Mouse (Mus musculus) kidney, adult 9 months (tissue): ENCODE measurements around the gene Sh2d4b.

ENCODE experiments used
- DNase-seq: peaks from one replicate; pipeline ENCODE4 v3.0.0; 2022

The Sh2d4b gene

DNA sequence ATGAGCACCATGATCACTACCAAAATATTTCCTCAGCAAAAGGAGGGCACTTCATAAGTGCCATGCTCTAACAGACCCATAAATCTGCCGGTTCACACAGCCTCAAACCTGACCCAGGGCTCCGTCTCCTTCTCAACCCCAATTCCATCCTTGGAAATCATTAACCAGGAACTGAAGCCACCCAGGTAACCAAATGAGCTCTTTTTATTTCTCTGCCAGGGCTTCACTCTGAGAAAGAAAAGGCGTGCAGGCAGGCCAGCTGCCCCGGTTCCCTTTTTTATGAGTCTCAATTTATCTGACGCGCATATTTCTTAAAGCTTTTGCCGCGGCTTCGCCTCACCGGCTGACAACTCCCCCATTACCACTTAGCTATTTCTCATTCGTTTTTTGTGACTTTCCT lies 63.0 kb downstream of the Sh2d4b start:
- DNase-seq: peak; percentile 78

DNA sequence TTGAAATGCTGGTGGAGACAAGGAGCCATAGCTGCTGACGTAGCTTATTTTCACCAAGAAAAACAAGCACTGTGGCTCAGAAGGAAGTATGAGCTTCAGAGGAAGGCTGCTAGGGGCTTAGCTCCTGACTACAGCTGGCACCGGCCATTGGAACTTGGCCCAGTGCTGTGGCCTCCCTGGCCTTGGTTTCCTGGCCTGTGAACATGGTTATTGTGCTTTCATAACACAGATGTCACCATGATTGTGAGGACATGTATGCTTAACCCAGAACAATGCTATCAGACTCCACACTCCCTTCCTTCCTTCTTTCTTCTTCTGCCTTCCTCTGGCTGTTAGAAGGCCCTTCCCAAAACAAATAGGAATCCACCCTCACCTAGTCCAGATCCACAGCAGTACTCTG lies 75.0 kb downstream of the Sh2d4b start:
- peak; percentile 43 for DNase-seq

DNA sequence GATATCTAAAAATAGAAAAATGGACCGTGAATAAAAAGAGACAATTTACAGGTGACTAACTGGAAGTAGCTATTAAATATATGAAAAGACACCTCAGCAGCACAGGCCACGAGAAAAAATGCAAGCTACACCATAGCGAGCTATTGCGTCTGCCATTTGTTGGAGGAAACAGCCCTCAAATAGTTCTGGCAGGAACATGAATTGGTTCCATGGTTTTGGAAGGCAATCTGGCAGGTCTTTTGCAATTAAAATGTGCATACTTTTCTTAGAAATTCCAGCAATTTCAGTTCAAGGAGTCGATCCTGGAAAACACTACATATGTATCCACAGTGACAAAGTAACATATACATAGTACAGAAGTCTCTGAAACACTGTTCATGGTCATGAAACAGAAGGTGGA lies 76.4 kb downstream of the Sh2d4b start:
- no peak for DNase-seq

DNA sequence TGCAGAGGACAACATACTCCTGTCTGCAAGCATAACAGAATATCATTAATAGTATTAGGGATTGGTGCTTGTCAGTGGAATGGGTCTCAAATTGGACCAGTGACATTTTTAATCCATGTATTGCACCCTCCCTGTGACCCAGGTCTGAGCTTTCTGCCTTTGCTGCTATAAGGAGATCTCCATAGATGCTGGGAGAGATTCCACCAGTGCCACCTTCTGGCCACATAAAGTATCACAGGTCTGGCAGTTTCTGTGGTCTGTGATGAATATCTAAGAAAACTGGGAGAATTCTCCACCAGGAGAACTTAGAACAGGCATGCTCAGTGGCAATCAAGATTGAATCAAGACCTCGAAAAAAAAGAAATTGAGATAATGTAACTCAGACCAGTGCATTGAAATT lies 101.5 kb downstream of the Sh2d4b start:
- peak; percentile 49 for DNase-seq

DNA sequence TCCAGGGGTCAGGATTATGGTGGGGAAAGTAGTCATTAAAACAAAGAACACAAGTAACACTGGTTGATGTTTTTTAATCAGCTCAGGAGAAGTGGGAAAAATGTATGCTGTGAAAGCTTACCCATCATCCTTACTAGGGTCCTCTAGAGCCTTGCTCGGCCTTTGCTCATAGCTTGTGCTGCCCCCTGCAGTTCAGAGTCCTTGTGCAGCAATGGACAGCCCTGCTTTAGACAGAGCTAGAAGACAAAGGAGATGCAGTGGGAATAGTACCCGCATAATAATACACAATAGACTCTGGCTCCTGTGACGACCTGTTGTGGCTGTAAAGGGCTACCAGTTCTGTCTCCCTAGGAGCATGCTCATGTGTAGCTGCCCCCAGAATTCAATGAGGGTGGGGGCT lies 104.0 kb downstream of the Sh2d4b start:
- peak; percentile 19 for DNase-seq

DNA sequence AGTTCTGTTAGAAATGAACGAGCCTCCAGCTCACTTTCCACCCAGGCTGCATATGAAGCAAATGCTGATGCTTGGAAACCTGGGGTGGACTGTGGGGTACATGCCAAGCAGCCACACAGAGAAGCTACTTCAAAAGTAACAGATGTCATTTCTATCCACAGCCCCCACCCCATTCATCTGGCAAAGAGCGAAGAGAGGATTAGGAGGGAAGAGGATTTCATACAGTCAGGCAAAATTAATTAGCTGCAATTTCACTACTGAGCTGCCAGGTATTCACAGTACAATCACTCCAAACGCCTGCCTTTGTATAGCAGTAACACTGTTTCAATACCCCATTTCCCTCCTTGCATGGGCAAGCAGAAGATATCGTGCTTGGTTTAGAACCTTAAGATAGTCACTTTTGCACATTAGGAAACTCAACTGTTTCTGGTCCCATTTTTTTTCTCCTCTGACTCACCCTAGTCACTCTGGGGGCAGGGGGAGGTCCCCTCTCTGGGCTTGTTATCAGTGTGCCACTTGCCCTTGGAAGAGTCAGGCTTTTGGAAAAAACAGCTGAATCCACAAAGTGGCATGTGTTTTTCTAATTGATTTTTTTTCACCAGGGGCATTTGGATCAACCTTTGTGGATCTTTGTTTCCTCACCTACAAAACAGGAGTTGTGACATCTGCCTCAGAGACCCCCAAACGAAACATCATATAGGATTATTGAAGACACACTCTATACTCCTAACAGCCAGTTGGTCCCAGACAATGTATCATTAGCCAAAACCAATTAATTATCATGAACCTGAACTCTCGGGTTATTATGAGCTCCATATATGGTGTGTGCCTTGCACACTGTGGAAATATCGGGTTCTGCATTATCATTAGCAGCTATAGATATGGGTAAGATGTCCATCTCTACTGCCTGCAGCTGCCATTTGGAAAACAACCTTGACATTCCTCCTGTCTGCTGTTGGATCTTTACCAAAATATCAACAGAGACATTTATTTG lies 123.7 kb downstream of the Sh2d4b start:
- no peak for DNase-seq
